Mouse (Mus musculus) skeletal muscle tissue, adult 2 months (tissue): ENCODE data around the gene Skap1.
"Not testable (repeated sequence)": the region's sequence is repeated elsewhere in the genome, so short reads cannot be mapped to it uniquely, and the experiment has no call there.

Experiments
- DNase-seq: peaks from one replicate; pipeline ENCODE4 v3.0.0-alpha.2; 2012; ENCODE audit warnings: low read depth, low spot score

The Skap1 gene

DNA sequence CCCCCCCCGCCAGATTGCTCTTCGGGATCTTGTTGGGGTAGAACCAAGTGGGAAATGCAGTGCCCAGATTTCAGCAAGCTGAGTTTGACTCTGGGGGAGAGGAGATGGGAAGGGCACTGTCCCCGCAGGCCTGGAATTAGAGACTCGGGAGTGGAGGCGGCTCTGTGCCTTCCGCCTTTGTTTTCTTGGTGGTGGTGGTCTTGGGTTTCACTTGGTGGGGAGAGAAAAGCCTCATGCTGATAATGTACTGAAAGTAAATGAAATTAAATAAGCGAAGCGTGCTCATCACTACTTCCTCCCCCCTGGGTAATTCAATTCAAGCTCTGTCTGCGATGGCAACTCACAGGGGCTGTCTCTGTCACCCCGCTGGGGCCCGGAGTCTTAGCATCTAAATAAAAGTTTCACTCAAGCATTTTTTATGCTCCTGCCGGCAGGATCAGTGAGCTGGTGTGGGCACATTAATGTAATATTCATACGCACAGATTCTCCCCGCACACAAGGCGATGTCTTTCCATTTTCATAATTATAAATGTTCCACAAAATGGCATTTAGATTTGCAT, 231.9 kb downstream of the Skap1 start:
- no peak for DNase-seq

DNA sequence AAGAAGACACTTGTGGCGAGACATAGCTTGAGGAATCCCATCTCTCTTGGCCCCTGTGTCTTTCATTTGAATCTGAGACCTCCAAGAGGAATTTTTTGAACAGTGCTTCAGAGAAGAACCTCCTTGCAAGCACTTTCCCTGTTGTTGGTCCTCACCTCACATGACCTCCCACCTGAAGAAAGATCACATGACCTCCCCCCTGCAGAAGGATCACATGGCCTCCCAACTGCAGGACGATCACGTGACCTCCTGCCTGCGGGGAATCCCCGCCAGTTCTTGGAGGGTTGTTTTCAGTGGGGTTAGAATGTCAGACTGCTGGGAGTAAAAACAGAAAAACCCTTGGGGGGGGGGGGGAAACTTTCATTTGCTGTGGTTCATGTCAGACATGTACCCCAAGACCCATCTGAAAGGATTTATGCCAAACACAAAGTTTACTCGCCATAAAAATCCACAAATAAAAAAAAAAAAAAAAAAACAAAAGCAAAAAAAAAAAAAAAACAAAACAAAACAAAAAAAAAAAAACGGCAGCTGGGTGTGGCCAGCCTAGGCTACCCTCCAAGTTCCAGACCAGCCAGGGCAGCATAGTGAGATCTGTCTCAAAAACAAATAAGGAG, 232.6 kb downstream of the Skap1 start:
- peak; percentile 2 for DNase-seq

GRCm38 (mm10) chr11:96697467-96697866, 233.1 kb downstream of the Skap1 start:
- no peak for DNase-seq

DNA sequence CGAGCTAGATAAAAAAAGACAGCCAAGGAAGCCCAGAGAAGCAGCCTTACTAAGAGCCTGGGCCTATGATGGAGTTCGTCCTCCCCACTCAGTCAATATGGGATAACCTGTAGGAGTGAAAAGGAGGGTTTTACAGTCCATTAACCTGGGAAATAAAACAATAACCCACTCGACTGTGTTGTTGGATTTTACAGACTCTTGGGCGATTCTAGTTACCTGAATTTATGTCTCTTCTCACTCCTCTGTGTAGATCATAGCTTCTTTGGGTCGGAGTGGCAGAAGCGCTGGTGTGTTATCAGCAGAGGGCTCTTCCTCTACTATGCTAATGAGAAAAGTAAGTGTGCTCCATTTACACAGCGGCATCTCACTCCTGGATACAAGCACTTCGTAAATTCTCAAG, 239.4 kb downstream of the Skap1 start:
- no peak for DNase-seq

DNA sequence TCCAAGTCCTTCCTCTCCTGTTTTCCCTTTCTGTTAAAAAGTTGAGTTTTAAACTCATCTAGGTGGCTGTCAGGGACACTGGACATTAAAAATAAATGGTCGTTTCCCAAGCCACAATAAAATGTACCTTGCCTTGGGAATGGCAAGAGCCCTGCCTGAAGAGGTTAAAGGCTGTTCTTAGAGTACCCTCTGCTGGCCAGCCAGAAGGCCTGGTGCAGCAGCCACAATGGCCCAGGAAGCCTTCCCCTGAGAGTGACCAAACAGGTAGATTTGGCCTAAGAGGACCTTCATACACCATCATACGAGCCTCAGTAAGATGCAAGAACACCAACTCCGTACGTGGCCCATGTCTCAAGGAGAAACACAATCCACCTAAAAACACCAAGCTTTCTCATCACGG, 246.9 kb downstream of the Skap1 start:
- DNase-seq: no peak

DNA sequence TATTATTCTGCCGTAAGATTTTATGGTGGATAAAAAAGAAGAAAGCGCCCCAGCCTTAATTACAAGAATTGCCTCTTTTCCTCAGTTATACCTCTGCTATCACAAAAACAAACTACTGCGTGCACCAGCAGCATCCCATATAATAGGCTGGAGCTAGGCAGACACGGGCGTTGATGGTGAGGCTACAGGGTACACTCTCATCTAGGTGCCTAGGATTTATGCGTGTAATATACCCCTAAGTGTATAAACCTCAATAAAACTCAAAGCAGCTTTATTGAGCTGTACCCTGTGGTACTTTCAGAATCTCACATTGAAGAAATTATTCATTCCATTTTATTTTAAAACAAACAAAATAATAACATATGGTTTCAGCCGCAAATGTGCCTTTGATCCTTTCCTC, 247.3 kb downstream of the Skap1 start:
- no peak for DNase-seq

DNA sequence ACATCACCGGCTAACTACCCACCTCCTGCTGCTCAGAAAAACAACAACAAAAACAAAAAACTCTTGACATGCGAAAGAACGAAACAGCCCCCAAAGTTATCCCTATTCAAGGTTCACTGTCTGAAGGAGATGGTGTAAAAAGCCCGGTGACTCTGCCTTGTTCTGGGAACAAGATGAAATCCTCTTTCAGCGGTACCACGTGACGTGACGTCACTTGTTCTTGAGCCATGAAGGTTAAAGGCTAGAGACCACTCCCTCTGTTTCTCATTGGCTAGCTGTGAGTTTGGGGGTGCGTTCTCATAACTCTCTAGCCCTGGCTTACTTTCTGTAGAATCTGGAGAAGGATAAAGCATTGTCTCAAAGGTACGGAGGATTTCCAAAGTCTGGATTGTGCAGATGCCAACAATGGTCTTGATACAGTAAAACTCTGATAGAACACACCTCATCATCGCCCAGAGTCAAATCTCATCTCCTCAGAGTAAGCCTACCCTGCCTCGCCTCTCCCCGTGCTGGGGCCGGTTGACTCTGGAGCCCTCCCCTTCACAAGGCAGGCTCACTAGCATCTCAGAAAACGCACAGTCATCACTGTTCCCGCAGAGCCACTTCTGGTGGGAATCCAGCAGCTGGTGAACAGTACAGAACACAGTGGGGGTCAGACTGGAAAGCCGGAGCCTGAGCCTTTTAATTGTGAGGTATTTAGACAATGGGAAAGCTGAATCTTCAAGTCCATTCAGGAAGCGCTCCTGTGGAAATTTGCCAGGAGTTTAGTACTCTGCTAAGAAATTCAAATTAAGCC, 249.0 kb downstream of the Skap1 start:
- no peak for DNase-seq

GRCm38 (mm10) chr11:96714011-96714410, 249.6 kb downstream of the Skap1 start:
- DNase-seq: no peak

DNA sequence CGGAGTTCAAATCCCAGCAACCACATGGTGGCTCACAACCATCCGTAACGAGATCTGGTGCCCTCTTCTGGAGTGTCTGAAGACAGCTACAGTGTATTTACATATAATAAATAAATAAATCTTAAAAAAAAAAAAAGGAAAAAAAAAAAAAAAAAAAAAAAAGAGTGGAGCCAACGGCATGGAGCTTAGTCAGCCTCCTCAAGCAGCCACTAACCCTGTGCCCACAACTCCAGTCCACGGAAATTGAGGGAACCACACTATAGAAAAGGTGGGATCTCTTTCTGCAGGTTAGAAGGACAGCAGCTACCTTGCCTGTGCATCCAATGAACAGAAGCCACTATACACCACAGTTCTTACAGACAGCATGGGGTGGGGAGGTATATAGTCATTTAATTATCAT, 250.8 kb downstream of the Skap1 start:
- DNase-seq: not testable (repeated sequence)

- DNase-seq: no peak
These were observed 254.2 kb downstream of the Skap1 start for GRCm38 (mm10) chr11:96718609-96719008.

GRCm38 (mm10) chr11:96725833-96726232, 261.4 kb downstream of the Skap1 start:
- no peak for DNase-seq

GRCm38 (mm10) chr11:96728577-96728976, 264.2 kb downstream of the Skap1 start:
- DNase-seq: no peak

DNA sequence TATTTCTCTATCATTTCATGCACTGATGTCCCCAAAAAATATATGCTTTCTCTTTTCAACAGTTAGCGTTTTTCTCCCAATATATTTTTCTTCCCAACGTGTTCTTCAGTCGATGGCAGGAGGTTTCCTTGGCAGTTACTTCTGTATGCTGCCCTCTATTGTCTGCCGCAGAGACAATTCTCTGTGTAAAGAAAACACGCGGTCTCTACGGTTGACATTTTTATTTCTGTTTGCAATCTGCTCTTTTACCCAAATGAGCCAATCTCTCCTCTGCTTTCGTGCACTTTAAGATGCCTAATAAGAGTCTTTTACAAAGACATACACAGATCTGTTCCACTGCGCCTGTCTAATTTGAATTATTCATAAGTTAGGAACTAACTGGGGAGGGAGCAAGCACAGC, 265.1 kb downstream of the Skap1 start:
- no peak for DNase-seq

DNA sequence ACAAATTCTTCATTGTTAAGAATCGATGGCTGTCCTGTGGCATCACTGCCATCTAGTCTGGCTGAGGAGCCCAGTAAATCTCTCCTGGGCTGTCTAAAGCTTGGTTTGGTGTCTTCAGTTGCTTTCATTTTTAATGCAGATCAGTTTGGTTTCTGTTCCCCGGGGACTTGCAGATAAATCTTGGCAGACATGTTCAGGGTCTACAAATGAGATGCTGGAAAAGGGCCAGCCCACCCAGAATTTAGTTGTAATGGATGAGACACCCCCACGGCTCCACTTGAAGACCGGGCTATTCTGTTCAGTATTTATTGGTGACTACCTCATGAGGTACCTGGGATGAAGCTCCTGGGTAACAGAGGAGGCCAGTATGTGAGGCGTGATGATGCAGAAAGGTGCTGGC, 265.9 kb downstream of the Skap1 start:
- no peak for DNase-seq

DNA sequence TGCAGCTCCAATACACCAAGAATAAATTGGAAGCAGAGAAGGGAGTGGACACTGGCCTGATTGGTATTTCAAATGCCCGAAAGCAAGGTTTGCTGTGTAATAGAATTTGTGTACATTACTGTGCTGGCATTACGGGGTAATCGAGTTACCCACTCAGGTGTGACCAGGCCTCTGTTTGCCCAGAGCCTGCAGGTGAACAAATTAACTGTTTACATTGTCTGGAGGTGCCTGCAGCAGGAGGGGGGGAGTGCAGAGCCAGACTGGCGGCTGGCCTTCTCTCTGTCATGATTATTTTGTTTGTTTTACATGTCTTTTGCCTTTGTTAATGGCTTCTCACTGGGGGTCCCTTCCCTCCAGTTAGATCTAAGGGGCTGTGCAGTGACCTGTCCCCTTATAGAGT, 268.3 kb downstream of the Skap1 start:
- DNase-seq: no peak

DNA sequence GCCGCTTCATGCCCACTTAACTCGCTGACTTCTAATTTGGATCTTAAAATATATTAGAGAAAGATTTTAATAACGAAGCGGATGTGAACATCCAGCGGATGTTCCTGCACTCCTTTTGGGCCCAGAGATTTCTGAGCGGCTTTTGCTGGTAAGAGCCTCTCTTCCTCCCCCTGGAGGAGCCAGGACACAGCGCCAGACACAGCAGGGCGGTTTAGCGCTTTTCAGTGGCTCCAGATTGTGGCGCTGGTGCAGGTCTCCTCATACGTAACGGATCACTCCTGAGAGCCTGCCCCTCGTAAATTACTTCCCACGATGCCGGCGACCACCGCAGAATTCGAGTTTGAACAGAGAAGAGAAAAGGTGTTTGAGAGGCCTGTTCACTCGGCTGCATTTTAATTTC, 271.5 kb downstream of the Skap1 start:
- no peak for DNase-seq

GRCm38 (mm10) chr11:96736361-96736760, 272.0 kb downstream of the Skap1 start:
- DNase-seq: no peak

- DNase-seq: no peak
These were observed 273.5 kb downstream of the Skap1 start for GRCm38 (mm10) chr11:96737673-96738471.

- no peak for DNase-seq
These were observed 276.4 kb downstream of the Skap1 start for GRCm38 (mm10) chr11:96740796-96741195.

GRCm38 (mm10) chr11:96741995-96742394, 277.6 kb downstream of the Skap1 start:
- no peak for DNase-seq

- no peak for DNase-seq
These were observed 278.6 kb downstream of the Skap1 start for GRCm38 (mm10) chr11:96743000-96743399.

GRCm38 (mm10) chr11:96743891-96744290, 279.5 kb downstream of the Skap1 start:
- DNase-seq: no peak
